Mouse (Mus musculus) embryonic facial prominence, embryonic 13.5 days (tissue): ENCODE results near the gene Wdr46. TPM values are rescaled to one million over a fixed set of nuclear protein-coding genes. Genes with fewer than 3 reads are reported as not detected.

ENCODE experiments used
- ATAC-seq: fragments of 200-750 bp; cut with Nextera tagmentation; 2 replicates; pipeline ENCODE4 v1.8.0; 2017; ENCODE audit warnings: low read depth; ENCODE audit not compliant: insufficient number of reproducible peaks, insufficient read depth, low FRiP score, low TSS enrichment
- H3K27ac ChIP-seq: fragments of 300-500 bp; sonication (generic); 2 replicates; pipeline ENCODE4 v1.5.1; 2015; ENCODE audit warnings: moderate library complexity, mild to moderate bottlenecking, inconsistent platforms
- H3K27me3 ChIP-seq: fragments of 300-500 bp; sonication (generic); 2 replicates; pipeline ENCODE4 v1.6.1; 2015; ENCODE audit warnings: mild to moderate bottlenecking, inconsistent platforms
- H3K36me3 ChIP-seq: fragments of 300-500 bp; sonication (generic); 2 replicates; pipeline ENCODE4 v1.6.1; 2015; ENCODE audit warnings: mild to moderate bottlenecking, inconsistent platforms
- H3K4me1 ChIP-seq: fragments of 300-500 bp; sonication (generic); 2 replicates; pipeline ENCODE4 v1.6.1; 2015; ENCODE audit warnings: inconsistent platforms
- H3K4me2 ChIP-seq: fragments of 300-500 bp; sonication (generic); 2 replicates; pipeline ENCODE4 v1.6.1; 2015; ENCODE audit warnings: moderate library complexity, mild to moderate bottlenecking, inconsistent platforms
- H3K4me3 ChIP-seq: fragments of 300-500 bp; sonication (generic); 2 replicates; pipeline ENCODE4 v1.5.1; 2015; ENCODE audit warnings: mild to moderate bottlenecking, inconsistent platforms
- H3K9ac ChIP-seq: fragments of 300-500 bp; sonication (generic); 2 replicates; pipeline ENCODE4 v1.6.1; 2015; ENCODE audit warnings: mild to moderate bottlenecking, inconsistent platforms
- H3K9me3 ChIP-seq: fragments of 300-500 bp; sonication (generic); 2 replicates; pipeline ENCODE4 v1.6.1; 2016; ENCODE audit warnings: inconsistent platforms
- WGBS: fragments of 180-500 bp; shearing (Covaris S2); methylation state at CpG from one replicate; pipeline ENCODE4 v1.1.7; 2015; ENCODE audit warnings: mixed read lengths; 5-methylcytosine and 5-hydroxymethylcytosine counted together
- polyA plus RNA-seq: library from polyadenylated mRNA; unstranded; fragments of >200 nt; fragmentation: Nextera tagmentation; extraction: Ambion mirVana; gene quantifications from 2 replicates; pipeline ENCODE4 v1.2.1, GENCODE M21; 2015

Gene Wdr46
- polyA plus RNA-seq, 1 experiment from 2014 or later: 40.7 TPM

DNA sequence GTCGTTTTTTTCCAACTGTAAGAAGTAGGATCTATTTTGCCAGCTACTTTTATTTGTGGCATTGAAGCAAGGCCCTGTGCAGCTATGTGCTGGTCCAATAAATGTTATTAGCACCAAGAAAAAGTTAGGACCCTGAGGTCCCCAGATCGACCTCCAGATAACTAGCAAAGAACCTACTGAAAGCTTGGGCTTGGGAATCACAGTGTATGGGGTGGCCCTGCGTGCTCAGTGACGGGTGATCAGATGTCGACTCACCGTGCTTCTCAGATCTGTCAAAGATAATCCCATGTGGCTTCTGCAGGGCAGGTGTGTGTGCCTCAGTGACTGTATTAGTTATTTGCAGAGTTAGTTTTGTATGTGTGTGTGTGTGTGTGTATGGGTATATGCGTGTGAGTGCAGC lies 19.1 kb upstream of the Wdr46 start:
- no peak overlapping the region for H3K4me2 ChIP-seq
- H3K27me3 ChIP-seq: no peaks in the 10 kb centered on the region
- 0 out of 2 replicates have a peak overlapping the region, but pooled peaks have one; percentile 21 for H3K9ac ChIP-seq
- peak overlapping the region; percentile 68; the same call in 1 of the 2 replicates for H3K4me3 ChIP-seq
- no peak for ATAC-seq
- peaks cover 39% of the 10 kb centered on the region for H3K4me1 ChIP-seq
- no peak overlapping the region for H3K27ac ChIP-seq
- 80% methylated on average over 7 of the region's 7 CpGs for WGBS
- H3K36me3 ChIP-seq: peaks cover 31% of the 10 kb centered on the region
- H3K9me3 ChIP-seq: no peaks in the 10 kb centered on the region

DNA sequence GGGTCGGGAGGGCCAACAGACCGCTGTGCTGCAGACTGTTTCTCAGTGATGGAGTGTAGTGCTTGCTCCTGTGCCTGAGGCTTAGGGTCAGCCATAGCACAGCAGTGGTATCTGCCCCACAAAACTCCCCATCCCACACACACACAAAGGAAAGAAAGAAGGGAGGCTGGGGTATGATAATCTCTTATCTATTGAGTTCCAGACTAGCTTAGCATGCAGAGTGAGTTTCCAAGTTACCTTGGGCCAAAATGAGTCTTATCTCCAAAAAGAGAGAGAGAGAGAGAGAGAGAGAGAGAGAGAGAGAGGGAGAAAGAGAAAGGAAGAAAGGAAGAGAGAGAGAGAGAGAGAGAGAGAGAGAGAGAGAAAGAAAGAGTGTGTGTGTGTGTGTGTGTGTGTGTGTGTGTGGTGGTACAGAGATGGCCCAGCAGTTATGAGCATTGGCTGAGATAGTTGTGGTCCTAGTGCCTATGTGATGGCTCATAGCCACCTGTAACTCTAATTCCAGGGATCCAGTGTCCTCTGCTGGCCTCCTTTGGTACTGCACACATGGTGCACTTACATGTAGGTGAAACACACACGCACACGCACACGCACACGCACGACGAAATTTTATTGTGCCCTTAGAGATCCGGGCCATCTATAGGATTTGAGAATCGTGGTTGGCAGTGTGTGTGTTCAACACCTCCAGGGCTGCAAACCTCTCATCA lies 15.7 kb upstream of the Wdr46 start:
- Histone ChIP-seq H3K9ac (0 out of 2 replicates have a peak overlapping the region, but pooled peaks have one; percentile 16), H3K27ac (no peak overlapping the region), H3K4me1 (peaks cover 21% of the 10 kb centered on the region), H3K4me3 (no peak overlapping the region), H3K9me3 (no peaks in the 10 kb centered on the region), H3K27me3 (no peaks in the 10 kb centered on the region), H3K4me2 (no peak overlapping the region), H3K36me3 (peaks cover 28% of the 10 kb centered on the region)
- no peak for ATAC-seq
- WGBS: 84% methylated on average over 10 of the region's 10 CpGs

DNA sequence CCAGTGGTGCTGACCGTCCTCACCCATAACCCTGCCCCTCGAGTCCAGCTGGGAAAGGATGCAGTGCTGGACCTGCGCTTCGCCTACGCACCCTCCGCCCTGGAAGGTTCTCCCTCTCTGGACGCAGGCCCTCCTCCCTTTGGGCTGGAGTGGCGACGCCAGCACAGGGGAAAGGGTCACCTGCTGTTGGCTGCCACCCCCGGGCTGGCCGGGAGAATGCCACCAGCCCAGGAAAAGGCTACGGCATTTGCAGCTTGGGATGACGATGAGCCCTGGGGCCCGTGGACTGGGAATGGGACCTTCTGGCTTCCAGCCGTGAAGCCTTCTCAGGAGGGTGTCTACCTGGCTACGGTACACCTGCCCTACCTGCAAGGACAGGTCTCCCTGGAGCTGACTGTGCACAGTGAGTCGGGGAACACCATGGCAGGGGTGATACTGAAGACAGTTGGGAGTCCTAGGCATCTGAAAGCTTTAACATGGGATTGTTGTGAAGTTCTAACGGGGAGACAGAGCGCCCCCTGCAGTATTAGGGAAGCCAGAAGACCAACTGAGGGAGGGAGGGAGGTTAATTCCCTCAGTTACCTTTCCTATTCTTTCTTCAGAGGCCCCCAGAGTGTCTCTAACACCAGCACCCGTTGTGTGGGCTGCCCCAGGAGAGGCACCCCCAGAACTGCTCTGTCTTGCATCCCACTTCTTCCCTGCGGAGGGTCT lies 14.9 kb upstream of the Wdr46 start:
- Histone ChIP-seq H3K9me3 (no peaks in the 10 kb centered on the region), H3K36me3 (peaks cover 28% of the 10 kb centered on the region), H3K4me2 (no peak overlapping the region), H3K27me3 (no peaks in the 10 kb centered on the region), H3K4me1 (peaks cover 15% of the 10 kb centered on the region), H3K27ac (no peak overlapping the region), H3K9ac (no peak overlapping the region), H3K4me3 (no peak overlapping the region)
- no peak for ATAC-seq
- WGBS: 82% methylated on average over 21 of the region's 21 CpGs

DNA sequence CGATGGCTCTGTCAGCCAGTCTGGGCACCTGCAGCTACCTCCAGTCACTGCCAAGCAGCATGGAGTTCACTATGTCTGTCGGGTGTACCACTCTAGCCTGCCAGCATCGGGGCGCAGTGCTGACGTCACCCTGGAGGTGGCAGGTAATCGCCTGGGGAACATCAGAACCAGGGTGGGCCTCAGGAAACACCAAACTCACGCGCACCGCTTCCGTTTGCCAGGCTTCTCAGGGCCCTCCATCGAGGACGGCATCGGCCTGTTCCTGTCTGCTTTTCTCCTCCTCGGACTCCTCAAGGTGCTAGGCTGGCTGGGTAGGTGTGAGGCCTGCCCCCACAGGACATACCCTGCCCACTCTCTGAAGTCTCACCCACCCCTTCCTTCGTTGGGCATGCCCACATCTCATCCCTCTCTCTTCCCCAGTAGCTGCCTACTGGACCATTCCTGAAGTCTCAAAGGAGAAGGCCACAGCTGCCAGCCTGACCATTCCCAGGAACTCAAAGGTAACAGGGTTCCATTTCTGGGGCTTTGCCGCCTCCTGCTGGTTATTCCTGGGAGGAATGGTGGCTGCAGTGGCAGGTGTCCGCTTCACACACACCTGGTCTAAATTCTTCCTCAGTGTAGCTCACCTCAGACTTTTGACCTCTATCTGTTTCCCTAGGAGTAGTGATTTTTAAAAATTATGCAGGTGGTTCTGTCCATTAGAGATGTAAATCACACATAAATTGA lies 14.1 kb upstream of the Wdr46 start:
- H3K4me2 ChIP-seq: no peak overlapping the region
- peaks cover 16% of the 10 kb centered on the region for H3K4me1 ChIP-seq
- H3K9ac ChIP-seq: no peak overlapping the region
- no peak overlapping the region for H3K4me3 ChIP-seq
- H3K27me3 ChIP-seq: no peaks in the 10 kb centered on the region
- H3K36me3 ChIP-seq: peaks cover 28% of the 10 kb centered on the region
- 76% methylated on average over 17 of the region's 17 CpGs for WGBS
- no peak for ATAC-seq
- no peaks in the 10 kb centered on the region for H3K9me3 ChIP-seq
- H3K27ac ChIP-seq: no peak overlapping the region

DNA sequence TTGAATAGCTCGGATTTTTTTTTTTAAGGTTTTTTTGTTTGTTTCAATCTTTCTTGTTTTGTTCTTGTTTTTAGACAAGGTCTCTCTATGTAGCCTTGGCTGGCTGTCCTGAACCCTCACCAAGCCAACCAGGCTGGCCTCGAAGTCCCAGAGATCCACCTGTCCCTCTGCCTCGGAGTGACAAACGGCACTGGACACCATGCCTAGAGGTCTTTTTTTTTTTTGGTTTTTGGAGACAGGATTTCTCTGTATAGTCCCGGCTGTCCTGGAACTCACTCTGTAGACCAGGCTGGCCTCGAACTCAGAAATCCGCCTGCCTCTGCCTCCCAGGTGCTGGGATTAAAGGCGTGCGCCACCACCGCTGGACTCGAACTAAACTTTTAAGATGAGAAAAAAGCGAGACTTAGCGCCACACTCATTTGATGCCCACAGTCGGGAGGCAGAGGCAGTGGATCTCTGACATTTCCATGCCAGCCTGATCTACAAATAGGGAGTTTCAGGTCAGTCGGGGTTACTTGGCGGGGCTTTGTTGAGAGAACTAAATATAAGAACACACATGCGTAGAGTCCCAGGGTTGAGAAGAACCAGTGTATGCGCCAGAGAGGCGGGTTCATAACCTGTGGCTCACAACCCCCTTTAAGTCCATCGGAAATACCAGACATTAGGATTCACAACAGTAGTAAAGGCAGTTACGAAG lies 12.1 kb upstream of the Wdr46 start:
- no peaks in the 10 kb centered on the region for H3K9me3 ChIP-seq
- ATAC-seq: no peak
- peak overlapping the region; percentile 99 for H3K4me2 ChIP-seq
- WGBS: 60% methylated on average over 21 of the region's 21 CpGs
- H3K27ac ChIP-seq: no peak overlapping the region
- H3K4me3 ChIP-seq: peak overlapping the region; percentile 92
- H3K27me3 ChIP-seq: no peaks in the 10 kb centered on the region
- peaks cover 40% of the 10 kb centered on the region for H3K36me3 ChIP-seq
- H3K4me1 ChIP-seq: peaks cover 18% of the 10 kb centered on the region
- peak overlapping the region; percentile 89 for H3K9ac ChIP-seq

DNA sequence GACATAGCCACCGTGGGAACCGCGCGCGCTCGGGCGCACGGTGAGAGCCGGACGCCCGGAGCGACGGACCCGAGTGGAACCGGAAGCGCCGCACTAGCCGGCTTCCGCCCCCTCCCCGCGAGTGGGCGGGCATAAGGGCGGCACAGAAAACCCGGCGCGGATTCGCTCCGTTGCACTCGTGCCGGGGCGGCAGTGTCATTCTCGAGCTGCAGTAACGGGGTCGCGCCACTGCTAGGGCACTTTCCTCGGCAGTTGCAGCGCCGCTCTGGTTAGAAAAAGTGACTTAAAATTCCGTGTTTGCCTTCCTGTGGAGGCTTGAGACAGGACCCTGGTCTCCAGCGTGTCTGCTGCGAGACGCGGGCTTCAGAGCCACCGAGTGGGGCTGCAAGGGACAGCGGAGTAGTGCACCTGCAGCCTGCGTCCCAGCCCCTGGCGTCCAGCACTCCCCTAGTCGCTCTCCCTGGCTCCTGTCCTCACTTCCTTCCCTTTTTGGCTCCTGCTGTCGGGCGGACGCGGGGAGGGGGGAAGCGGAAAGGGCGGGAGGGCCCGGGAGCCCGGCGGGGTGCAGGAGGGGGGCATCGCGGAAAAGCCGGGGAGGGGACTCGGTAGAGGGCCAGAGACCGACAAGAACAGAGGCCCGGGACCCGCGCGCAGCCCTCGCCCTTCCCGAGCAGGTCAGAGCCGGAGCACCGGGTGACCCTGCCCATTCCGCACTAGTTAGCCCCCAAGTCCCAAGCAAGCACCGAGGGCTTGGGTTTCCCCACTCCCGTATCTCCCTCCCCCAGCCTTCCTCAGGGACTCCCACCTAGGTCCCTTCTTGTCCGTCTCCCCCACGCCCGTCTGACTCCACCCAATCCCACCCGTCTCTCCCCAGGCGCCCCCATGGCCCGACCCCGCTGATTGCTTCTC lies 10.8 kb upstream of the Wdr46 start, which contains the start of gene Rgl2:
TSS of gene Rgl2 (plus strand) at position 173 of the 909 bp plus-strand sequence.
- Histone ChIP-seq H3K9ac (peak within 1 kb of the TSS; percentile 89), H3K4me3 (peak within 1 kb of the TSS; percentile 92), H3K9me3 (no peaks in the 10 kb centered on the region), H3K27ac (peak within 1 kb of the TSS; percentile 95), H3K4me2 (peak within 1 kb of the TSS; percentile 99), H3K4me1 (peaks cover 18% of the 10 kb centered on the region), H3K27me3 (no peaks in the 10 kb centered on the region), H3K36me3 (peaks cover 51% of the 10 kb centered on the region)
- under 1% methylated on average over 78 of the region's 80 CpGs for WGBS
- peak; percentile 74 for ATAC-seq

DNA sequence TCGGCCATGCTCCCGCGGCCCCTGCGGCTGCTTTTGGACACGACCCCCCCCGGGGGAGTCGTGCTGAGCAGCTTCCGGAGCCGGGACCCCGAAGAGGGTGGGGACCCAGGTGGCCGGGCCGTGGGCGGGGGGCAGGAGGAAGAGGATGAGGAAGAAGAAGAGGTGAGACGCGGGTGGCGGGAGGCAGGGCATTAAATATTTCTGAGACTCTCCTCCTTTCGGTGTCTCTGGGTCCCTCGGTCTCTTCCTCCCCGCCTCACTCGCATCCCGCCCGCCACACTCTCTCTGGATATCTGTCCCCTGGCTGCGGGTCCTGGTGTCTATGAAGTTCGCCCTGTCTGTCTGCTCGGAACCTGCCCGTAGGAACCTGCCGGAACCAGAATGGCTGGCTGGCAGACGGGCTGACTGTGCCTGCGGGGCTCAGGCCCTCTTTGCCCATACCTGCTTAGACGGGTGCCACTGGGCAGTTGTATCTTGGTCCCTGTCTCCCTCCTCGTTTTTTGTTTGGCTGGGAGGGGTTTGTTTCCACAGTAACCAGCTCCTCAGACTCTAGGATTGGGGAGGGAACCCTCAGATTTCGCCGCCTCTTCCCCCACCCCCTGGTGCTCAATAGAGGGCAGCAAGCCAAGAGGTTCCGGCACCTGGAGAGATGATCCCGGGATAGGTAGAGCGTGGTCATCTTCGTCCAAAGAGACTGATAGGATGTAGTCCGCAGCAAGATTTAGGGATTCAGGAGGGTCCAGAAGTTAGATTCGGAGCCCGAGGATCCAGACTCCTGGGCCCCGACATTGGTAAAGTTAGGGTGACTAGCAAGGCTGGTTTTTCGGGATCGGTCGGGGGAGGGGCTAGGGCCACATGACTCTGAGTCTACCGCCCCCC lies 9.9 kb upstream of the Wdr46 start:
- 1% methylated on average over 45 of the region's 45 CpGs for WGBS
- Histone ChIP-seq H3K4me2 (peak overlapping the region; percentile 99), H3K9ac (peak overlapping the region; percentile 89), H3K27ac (peak overlapping the region; percentile 95), H3K27me3 (no peaks in the 10 kb centered on the region), H3K4me3 (peak overlapping the region; percentile 92), H3K4me1 (peaks cover 18% of the 10 kb centered on the region), H3K36me3 (peaks cover 52% of the 10 kb centered on the region), H3K9me3 (no peaks in the 10 kb centered on the region)
- no peak for ATAC-seq

DNA sequence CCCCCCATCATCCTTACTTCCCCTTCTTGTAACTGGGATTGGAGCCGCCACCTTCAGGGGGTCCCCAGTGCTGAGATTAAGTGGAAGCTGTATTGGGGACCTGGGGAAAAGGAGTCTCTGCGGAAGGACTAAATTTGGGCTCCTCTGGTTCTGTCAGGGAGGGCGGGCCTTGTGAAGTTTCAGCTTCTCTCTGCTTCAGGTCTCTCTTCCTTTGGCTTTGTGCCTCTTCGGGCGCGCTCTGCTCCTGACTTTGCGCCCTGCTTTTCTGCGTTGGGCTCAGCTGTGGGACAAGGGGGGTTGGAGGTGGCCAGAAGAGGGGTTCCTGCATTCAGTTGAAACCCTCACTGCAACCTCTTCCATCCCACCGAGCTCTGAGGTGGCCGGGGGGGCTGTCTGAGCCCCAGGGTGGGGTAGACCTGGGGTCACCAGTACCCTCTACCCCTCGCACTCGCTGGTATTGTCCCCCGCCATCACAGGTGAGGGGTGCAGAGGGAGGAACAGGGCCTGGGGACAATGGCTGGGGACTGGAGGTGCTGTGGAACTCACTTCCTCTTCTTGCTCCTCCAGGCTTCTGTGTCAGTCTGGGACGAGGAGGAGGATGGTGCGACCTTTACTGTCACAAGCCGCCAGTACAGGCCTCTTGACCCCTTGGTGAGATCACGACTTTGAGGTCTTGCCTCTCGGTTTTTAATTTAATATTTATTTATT lies 9.1 kb upstream of the Wdr46 start:
- no peaks in the 10 kb centered on the region for H3K27me3 ChIP-seq
- no peak for ATAC-seq
- peaks cover 52% of the 10 kb centered on the region for H3K36me3 ChIP-seq
- peak overlapping the region; percentile 89 for H3K9ac ChIP-seq
- 33% methylated on average over 18 of the region's 18 CpGs for WGBS
- H3K9me3 ChIP-seq: no peaks in the 10 kb centered on the region
- H3K27ac ChIP-seq: peak overlapping the region; percentile 95
- H3K4me2 ChIP-seq: peak overlapping the region; percentile 99
- peak overlapping the region; percentile 92 for H3K4me3 ChIP-seq
- H3K4me1 ChIP-seq: peaks cover 18% of the 10 kb centered on the region

DNA sequence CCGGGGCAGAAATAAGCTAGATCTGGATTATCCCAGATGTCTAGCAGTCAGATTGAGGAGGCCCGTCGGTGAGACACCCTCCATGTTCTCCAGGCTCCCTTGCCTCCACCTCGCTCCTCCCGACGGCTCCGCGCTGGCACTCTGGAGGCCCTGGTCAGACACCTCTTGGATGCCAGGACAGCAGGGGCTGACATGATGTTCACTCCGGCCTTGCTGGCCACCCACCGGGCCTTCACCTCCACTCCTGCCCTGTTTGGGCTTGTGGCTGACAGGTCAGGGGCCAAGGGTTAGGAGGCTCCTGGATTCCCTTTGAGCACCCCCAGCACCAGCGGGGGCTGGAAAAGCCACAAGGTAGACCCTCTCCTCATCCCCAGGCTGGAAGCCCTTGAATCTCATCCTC lies 8.5 kb upstream of the Wdr46 start:
- Histone ChIP-seq H3K27ac (no peak overlapping the region), H3K36me3 (peaks cover 54% of the 10 kb centered on the region), H3K4me1 (peaks cover 18% of the 10 kb centered on the region), H3K9me3 (no peaks in the 10 kb centered on the region), H3K9ac (peak overlapping the region; percentile 89), H3K4me2 (peak overlapping the region; percentile 99), H3K4me3 (no peak overlapping the region; the same call in 1 of the 2 replicates), H3K27me3 (no peaks in the 10 kb centered on the region)
- WGBS: 87% methylated on average over 11 of the region's 11 CpGs
- no peak for ATAC-seq
